Mouse (Mus musculus): ENCODE results near the gene Lhx2.

Lhx2 gene

DNA sequence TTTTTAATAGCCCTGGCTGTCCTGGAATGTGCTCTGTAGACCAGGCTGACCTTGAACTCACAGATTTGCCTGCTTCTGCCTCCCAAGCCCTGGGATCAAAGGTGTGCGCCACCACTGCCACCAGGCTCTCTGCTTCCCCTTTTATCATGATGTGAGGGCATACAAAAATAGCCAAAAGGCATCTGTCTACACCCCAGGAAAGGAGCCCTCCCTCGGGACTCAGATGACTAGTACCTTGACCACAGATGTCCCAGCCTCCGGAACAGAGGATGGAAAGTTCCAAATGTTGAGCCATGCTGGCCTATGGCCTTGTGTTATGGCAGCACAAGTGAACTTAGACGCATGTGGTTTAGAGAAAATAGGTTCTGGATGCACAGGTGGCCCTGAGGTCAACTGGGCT is 66.3 kb downstream of the Lhx2 start:
- DNase-seq (ENCODE audit: low read depth, low spot score) = no peak

GRCm38 (mm10) chr2:38409309-38409708 is 70.2 kb downstream of the Lhx2 start:
- DNase-seq (ENCODE audit: low read depth, low spot score) = no peak

DNA sequence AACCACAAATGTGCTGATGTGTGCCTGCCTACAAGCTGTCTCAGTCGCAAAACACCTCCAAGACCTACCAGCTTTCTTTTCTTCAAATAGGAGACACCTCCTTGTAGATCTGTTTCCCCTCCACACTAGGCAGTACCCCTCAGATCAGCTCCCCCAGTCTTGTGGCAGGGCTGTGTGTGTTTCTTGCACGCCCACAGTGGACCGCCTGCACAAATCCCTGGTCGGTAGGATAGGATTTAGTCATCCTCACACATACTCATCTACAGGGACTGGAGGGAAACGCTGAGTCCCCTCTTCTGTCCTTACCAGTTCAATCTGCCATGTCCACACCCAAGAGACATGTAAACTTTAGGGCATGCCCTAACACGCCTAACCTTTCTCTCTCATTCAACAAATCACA is 71.1 kb downstream of the Lhx2 start:
- DNase-seq (ENCODE audit: low read depth, low spot score) = no peak

DNA sequence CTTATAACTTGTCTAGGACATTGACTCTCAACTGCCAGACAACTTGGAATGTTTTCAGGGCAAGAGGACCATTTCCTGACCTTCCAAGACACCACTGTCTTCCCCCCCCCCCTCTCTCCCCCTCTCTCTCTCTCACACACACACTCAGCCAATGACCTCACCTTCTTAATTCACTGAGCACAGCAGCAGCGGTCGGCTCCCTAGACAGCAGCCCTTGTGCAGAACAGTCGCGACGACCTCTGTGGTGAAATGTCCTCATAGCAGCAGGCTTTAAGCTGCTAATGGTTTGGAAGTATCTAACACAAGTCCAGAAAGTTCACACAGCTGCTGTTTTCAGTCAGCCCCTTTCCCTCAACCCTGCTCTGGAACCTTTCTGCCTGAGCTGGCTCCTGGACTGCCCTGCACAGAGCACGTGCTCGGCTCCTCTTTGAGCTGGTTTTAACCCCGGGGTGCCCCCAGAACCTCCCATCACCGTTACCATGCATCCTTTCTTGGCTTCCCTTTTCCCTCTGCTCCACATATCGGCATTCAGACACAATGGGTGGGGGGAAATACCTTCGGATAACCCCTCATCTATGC is 73.6 kb downstream of the Lhx2 start:
- DNase-seq (ENCODE audit: low read depth, low spot score) = no peak

DNA sequence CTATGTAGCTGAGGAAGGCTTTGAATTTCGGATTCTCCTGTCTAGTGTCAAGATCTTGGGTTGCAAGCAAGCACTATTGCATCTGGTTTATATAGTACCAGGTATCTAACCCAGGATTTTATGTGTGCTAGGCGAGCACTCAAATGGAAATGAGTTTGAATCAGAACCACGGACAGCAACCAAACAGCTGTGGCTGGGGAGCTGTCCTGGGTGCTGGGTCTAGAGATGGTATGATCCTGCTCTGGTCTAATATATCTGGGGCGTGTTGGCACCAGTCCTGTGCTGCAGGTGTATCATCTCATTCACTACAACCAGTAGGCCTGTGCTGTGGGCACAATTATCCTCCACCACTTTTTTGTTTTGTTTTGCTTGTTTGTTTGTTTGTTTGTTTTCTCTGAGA is 78.9 kb downstream of the Lhx2 start:
- DNase-seq (ENCODE audit: low read depth, low spot score) = no peak

Measured in retina, postnatal 7 days (tissue).